Mouse (Mus musculus): ENCODE data around the gene Car11. TPM values are rescaled to one million over a fixed set of nuclear protein-coding genes. Genes with fewer than 3 reads are reported as not detected.

The Car11 gene
- total and polyA plus RNA-seq, 3 experiments, result 0.77 to 1.5 TPM; not detected in 1

DNA sequence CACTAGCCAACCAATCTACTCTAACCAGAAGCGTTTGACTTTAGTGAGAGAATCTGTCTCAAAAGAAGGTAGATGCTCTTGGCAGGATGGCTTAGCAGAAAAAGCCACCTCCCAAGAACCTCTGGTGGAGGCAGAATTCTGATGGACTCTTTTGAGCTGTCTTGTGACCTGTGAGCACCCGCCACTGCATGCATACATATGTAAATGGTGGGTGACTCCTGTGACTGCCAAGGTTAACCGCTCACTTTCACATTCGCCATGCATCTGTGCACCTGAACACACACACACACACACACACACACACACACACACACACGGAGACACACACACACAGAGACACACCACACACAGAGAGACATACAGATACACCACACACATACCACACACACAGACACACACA lies 47.8 kb downstream of the Car11 start:
- no peaks in the 10 kb centered on the region for H3K9me3 ChIP-seq (replicated peaks; ENCODE audit: insufficient read depth, low read length)
- no peak overlapping the region for H3K9ac ChIP-seq (ENCODE audit: control insufficient read depth, low read depth, low read length, poor library complexity, severe bottlenecking)
- no peak overlapping the region for H3K4me3 ChIP-seq (ENCODE audit: control insufficient read depth in 1 of 2, insufficient read depth in 1 of 2, low read depth in 2 of 2, low read length in 2 of 2)
- H3K36me3 ChIP-seq (ENCODE audit: control insufficient read depth in 1 of 2, insufficient read depth in 2 of 2, low read length in 2 of 2), result no peaks in the 10 kb centered on the region
- DNase-seq (ENCODE audit: low read depth, low spot score), result no peak
- TF ChIP-seq USF1 (IDR thresholded peaks at IDR 0.05; ENCODE audit: low read depth, low read length) (no peak), TBP (IDR thresholded peaks at IDR 0.05; ENCODE audit: low read depth, low read length) (no peak), POLR2AphosphoS5 (IDR thresholded peaks at IDR 0.05; ENCODE audit: borderline replicate concordance, low read depth, low read length) (no peak), RCOR1 (IDR thresholded peaks at IDR 0.05; ENCODE audit: low read depth, low read length) (no peak), ETS1 (IDR thresholded peaks at IDR 0.05; ENCODE audit: low read depth, low read length) (no peak)
- H3K27ac ChIP-seq (ENCODE audit: control insufficient read depth, low read depth, low read length), result no peak overlapping the region
- H3K27me3 ChIP-seq (ENCODE audit: control insufficient read depth in 1 of 2, insufficient read depth in 2 of 2, low read length in 2 of 2), result 0 out of 4 replicates have a peak, but pooled peaks cover 0 to 2% of the 10 kb centered on the region in 2 experiments
- H3K79me2 ChIP-seq (ENCODE audit: control insufficient read depth, insufficient read depth, low read length, poor library complexity), result no peaks in the 10 kb centered on the region
- no peaks in the 10 kb centered on the region for H3K4me1 ChIP-seq (ENCODE audit: control insufficient read depth in 1 of 2, insufficient read depth in 2 of 2, low read length in 2 of 2)

- Histone ChIP-seq H3K36me3 (ENCODE audit: control insufficient read depth in 1 of 2, insufficient read depth in 2 of 2, low read length in 2 of 2) (no peaks in the 10 kb centered on the region), H3K79me2 (ENCODE audit: control insufficient read depth, insufficient read depth, low read length, poor library complexity) (no peaks in the 10 kb centered on the region), H3K27me3 (ENCODE audit: control insufficient read depth in 1 of 2, insufficient read depth in 2 of 2, low read length in 2 of 2) (0 out of 4 replicates have a peak, but pooled peaks cover 0 to 2% of the 10 kb centered on the region in 2 experiments), H3K27ac (ENCODE audit: control insufficient read depth, low read depth, low read length) (no peak overlapping the region), H3K4me1 (ENCODE audit: control insufficient read depth in 1 of 2, insufficient read depth in 2 of 2, low read length in 2 of 2) (no peaks in the 10 kb centered on the region), H3K4me3 (ENCODE audit: control insufficient read depth in 1 of 2, insufficient read depth in 1 of 2, low read depth in 2 of 2, low read length in 2 of 2) (no peak overlapping the region), H3K9me3 (replicated peaks; ENCODE audit: insufficient read depth, low read length) (no peaks in the 10 kb centered on the region), H3K9ac (ENCODE audit: control insufficient read depth, low read depth, low read length, poor library complexity, severe bottlenecking) (no peak overlapping the region)
- DNase-seq (ENCODE audit: low read depth, low spot score), result no peak
- no peak for TF ChIP-seq MYB (IDR thresholded peaks at IDR 0.05; ENCODE audit: low read depth, low read length)
- no peak for TF ChIP-seq BHLHE40 (IDR thresholded peaks at IDR 0.05; ENCODE audit: borderline replicate concordance, low read depth, low read length)
- TF ChIP-seq UBTF (IDR thresholded peaks at IDR 0.05; ENCODE audit: borderline replicate concordance, insufficient read depth, low read depth, low read length), result no peak
- no peak for TF ChIP-seq POLR2AphosphoS2 (IDR thresholded peaks at IDR 0.05; ENCODE audit: low read length)
- no peak for TF ChIP-seq MXI1 (IDR thresholded peaks at IDR 0.05; ENCODE audit: low read depth, low read length)
Observed at GRCm38 (mm10) chr7:45748110-45748509, 48.5 kb downstream of the Car11 start.

DNA sequence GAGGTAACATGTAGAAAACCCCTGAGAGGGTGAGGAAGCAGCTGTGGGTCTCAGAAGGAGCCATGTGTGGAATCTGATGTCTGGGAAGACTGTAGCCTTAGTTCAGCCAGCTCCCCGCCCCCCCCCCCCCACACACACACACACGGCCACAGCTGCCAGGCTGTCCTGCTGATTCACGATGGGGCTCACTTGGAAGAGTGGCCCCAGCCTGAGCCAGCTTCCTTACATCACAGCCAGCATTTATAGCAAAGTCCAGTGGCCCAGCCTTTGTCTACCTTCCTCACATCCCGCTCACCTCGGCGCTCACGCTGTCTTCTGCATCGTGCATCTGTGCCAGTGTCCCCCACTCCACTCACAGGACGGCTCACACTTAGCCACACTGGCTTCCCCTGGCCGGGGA lies 49.8 kb downstream of the Car11 start:
- Histone ChIP-seq H3K4me3 (ENCODE audit: control insufficient read depth in 1 of 2, insufficient read depth in 1 of 2, low read depth in 2 of 2, low read length in 2 of 2) (no peak overlapping the region), H3K9me3 (replicated peaks; ENCODE audit: insufficient read depth, low read length) (no peaks in the 10 kb centered on the region), H3K9ac (ENCODE audit: control insufficient read depth, low read depth, low read length, poor library complexity, severe bottlenecking) (no peak overlapping the region), H3K36me3 (ENCODE audit: control insufficient read depth in 1 of 2, insufficient read depth in 2 of 2, low read length in 2 of 2) (no peaks in the 10 kb centered on the region), H3K27ac (ENCODE audit: control insufficient read depth, low read depth, low read length) (no peak overlapping the region), H3K4me1 (ENCODE audit: control insufficient read depth in 1 of 2, insufficient read depth in 2 of 2, low read length in 2 of 2) (no peaks in the 10 kb centered on the region), H3K79me2 (ENCODE audit: control insufficient read depth, insufficient read depth, low read length, poor library complexity) (no peaks in the 10 kb centered on the region), H3K27me3 (ENCODE audit: control insufficient read depth in 1 of 2, insufficient read depth in 2 of 2, low read length in 2 of 2) (peaks cover 0 to 2% of the 10 kb centered on the region in 2 experiments; a peak in 1 of 4 replicates)
- DNase-seq (ENCODE audit: low read depth, low spot score), result no peak
- no peak for TF ChIP-seq HCFC1 (IDR thresholded peaks at IDR 0.05; ENCODE audit: low read depth, low read length)
- TF ChIP-seq KAT2A (conservative IDR thresholded peaks at IDR 0.05; ENCODE audit: low read depth, low read length), result no peak
- TF ChIP-seq SIN3A (IDR thresholded peaks at IDR 0.05; ENCODE audit: low read length), result no peak
- TF ChIP-seq TBP (IDR thresholded peaks at IDR 0.05; ENCODE audit: low read depth, low read length), result no peak

Data from MEL (cell line).